Mouse (Mus musculus) MEL (cell line): Measurements from ENCODE around the gene Frmd4a. TPM values are rescaled to one million over a fixed set of nuclear protein-coding genes. Genes with fewer than 3 reads are reported as not detected.
"Not testable (repeated sequence)": the region's sequence is repeated elsewhere in the genome, so short reads cannot be mapped to it uniquely, and the experiment has no call there.

Experiments
- DNase-seq: peaks from one replicate; pipeline ENCODE4 v3.0.0; 2011; ENCODE audit warnings: low read depth, low spot score
- H3K27ac ChIP-seq: 2 replicates; pipeline ENCODE4 v1.5.1; 2012; ENCODE audit warnings: low read depth, mild to moderate bottlenecking, control low read depth, low read length, moderate library complexity; ENCODE audit not compliant: control insufficient read depth
- H3K27me3 ChIP-seq, 2 experiments: fragments of 150-350 bp in 1 of 2; sonication (generic) in 1 of 2; 2 replicates each; pipeline ENCODE4 v1.6.1; 2012; ENCODE audit warnings: low read length in 2 of 2, mild to moderate bottlenecking in 2 of 2, improper control_type of control experiment in 1 of 2, moderate library complexity in 1 of 2; ENCODE audit not compliant: insufficient read depth in 2 of 2, control insufficient read depth in 1 of 2
- H3K36me3 ChIP-seq, 2 experiments: 2 replicates each; pipeline ENCODE4 v1.6.1; 2012 to 2014; ENCODE audit warnings: low read length in 2 of 2, improper control_type of control experiment in 1 of 2, inconsistent platforms in 1 of 2, mild to moderate bottlenecking in 1 of 2; ENCODE audit not compliant: insufficient read depth in 2 of 2, control insufficient read depth in 1 of 2
- H3K4me1 ChIP-seq, 2 experiments: fragments of 150-350 bp in 1 of 2; sonication (generic) in 1 of 2; 2 replicates each; pipeline ENCODE4 v1.6.1; 2012; ENCODE audit warnings: low read length in 2 of 2, improper control_type of control experiment in 1 of 2, mild to moderate bottlenecking in 1 of 2; ENCODE audit not compliant: insufficient read depth in 2 of 2, control insufficient read depth in 1 of 2
- H3K4me3 ChIP-seq, 2 experiments: fragments of 150-350 bp in 1 of 2; sonication (generic) in 1 of 2; 2 replicates each; pipeline ENCODE4 v1.5.1; 2012; ENCODE audit warnings: low read depth in 2 of 2, low read length in 2 of 2, mild to moderate bottlenecking in 2 of 2, moderate library complexity in 2 of 2, control low read depth in 1 of 2, improper control_type of control experiment in 1 of 2; ENCODE audit not compliant: control insufficient read depth in 1 of 2, insufficient read depth in 1 of 2
- H3K79me2 ChIP-seq: 2 replicates; pipeline ENCODE4 v1.6.1; 2012; ENCODE audit warnings: mild to moderate bottlenecking, low read length, moderate library complexity; ENCODE audit not compliant: control insufficient read depth, poor library complexity, insufficient read depth
- H3K9ac ChIP-seq: 2 replicates; pipeline ENCODE4 v1.6.1; 2012; ENCODE audit warnings: low read depth, mild to moderate bottlenecking, control low read depth, low read length, moderate library complexity; ENCODE audit not compliant: control insufficient read depth, poor library complexity, severe bottlenecking
- H3K9me3 ChIP-seq: fragments of 150-350 bp; sonication (generic); replicated peaks from 2 replicates; pipeline ENCODE4 v1.6.1; 2012; ENCODE audit warnings: mild to moderate bottlenecking, low read length, improper control_type of control experiment, moderate library complexity; ENCODE audit not compliant: insufficient read depth
- CHD2 ChIP-seq: IDR thresholded peaks from 2 replicates; pipeline ENCODE4 v1.6.1; 2011; ENCODE audit warnings: low read length, improper control_type of control experiment
- E2F4 ChIP-seq: IDR thresholded peaks from 2 replicates; pipeline ENCODE4 v1.6.1; 2011; ENCODE audit warnings: low read depth, low read length, improper control_type of control experiment, borderline replicate concordance
- ETS1 ChIP-seq: IDR thresholded peaks from 2 replicates; pipeline ENCODE4 v1.6.1; 2012; ENCODE audit warnings: low read depth, mild to moderate bottlenecking, inconsistent platforms, low read length, improper control_type of control experiment, moderate library complexity
- JUND ChIP-seq: IDR thresholded peaks from 2 replicates; pipeline ENCODE4 v1.6.1; 2011; ENCODE audit warnings: low read depth, mild to moderate bottlenecking, improper control_type of control experiment, low read length
- KAT2A ChIP-seq: conservative IDR thresholded peaks from 2 replicates; pipeline ENCODE4 v1.6.1; 2012; ENCODE audit warnings: low read depth, low read length, improper control_type of control experiment, inconsistent platforms
- MAFK ChIP-seq: IDR thresholded peaks from 2 replicates; pipeline ENCODE4 v1.6.1; 2011; ENCODE audit warnings: low read depth, mild to moderate bottlenecking, low read length, improper control_type of control experiment, borderline replicate concordance
- MAX ChIP-seq: IDR thresholded peaks from 2 replicates; pipeline ENCODE4 v1.6.1; 2011; ENCODE audit warnings: low read length, improper control_type of control experiment
- MEF2A ChIP-seq: IDR thresholded peaks from 2 replicates; pipeline ENCODE4 v1.6.1; 2014; ENCODE audit warnings: low read depth, mild to moderate bottlenecking, inconsistent platforms, low read length, improper control_type of control experiment; ENCODE audit not compliant: poor library complexity, insufficient replicate concordance, severe bottlenecking; ENCODE audit errors: extremely low read depth
- MYB ChIP-seq: IDR thresholded peaks from 2 replicates; pipeline ENCODE4 v1.6.1; 2011; ENCODE audit warnings: mild to moderate bottlenecking, low read depth, low read length, improper control_type of control experiment
- NELFE ChIP-seq: IDR thresholded peaks from 2 replicates; pipeline ENCODE4 v1.6.1; 2011; ENCODE audit warnings: low read depth, low read length, improper control_type of control experiment
- POLR2AphosphoS5 ChIP-seq: IDR thresholded peaks from 2 replicates; pipeline ENCODE4 v1.6.1; 2012; ENCODE audit warnings: low read depth, borderline replicate concordance, mild to moderate bottlenecking, inconsistent platforms, low read length, moderate library complexity, mixed read lengths
- RCOR1 ChIP-seq: IDR thresholded peaks from 2 replicates; pipeline ENCODE4 v1.6.1; 2012; ENCODE audit warnings: low read depth, mild to moderate bottlenecking, inconsistent platforms, low read length, improper control_type of control experiment
- TBP ChIP-seq: IDR thresholded peaks from 2 replicates; pipeline ENCODE4 v1.8.0; 2011; ENCODE audit warnings: low read depth, low read length, improper control_type of control experiment
- ZC3H11A ChIP-seq: IDR thresholded peaks from 2 replicates; pipeline ENCODE4 v1.6.1; 2012; ENCODE audit warnings: low read depth, mild to moderate bottlenecking, inconsistent platforms, low read length, improper control_type of control experiment
- ZKSCAN1 ChIP-seq: IDR thresholded peaks from 2 replicates; pipeline ENCODE4 v1.6.1; 2012; ENCODE audit warnings: low read depth, mild to moderate bottlenecking, inconsistent platforms, low read length, improper control_type of control experiment, moderate library complexity
- ZNF384 ChIP-seq: IDR thresholded peaks from 2 replicates; pipeline ENCODE4 v1.6.1; 2012; ENCODE audit warnings: low read depth, mild to moderate bottlenecking, inconsistent platforms, low read length, improper control_type of control experiment
- polyA plus RNA-seq, 2 experiments: library from polyadenylated mRNA; stranded (reverse) in 1 of 2; unstranded in 1 of 2; fragments of >175 nt in 1 of 2; fragments of >200 nt in 1 of 2; gene quantifications; 2 replicates each; pipeline versions ENCODE4 v1.2.1 to v1.2.4; 2012; ENCODE audit warnings: low replicate concordance in 2 of 2, low read depth in 1 of 2; ENCODE audit not compliant: insufficient read length in 2 of 2, insufficient read depth in 1 of 2, missing spikeins in 1 of 2
- total RNA-seq: library from RNA; depleted of rRNA; stranded (reverse); fragments of 300-350 nt; gene quantifications from 2 replicates; pipeline ENCODE4 v1.2.3, GENCODE M21; 2012

The Frmd4a gene
- total and polyA plus RNA-seq, 3 experiments = 6.4 to 14.4 TPM; not detected in 1

- no peak overlapping the region for H3K4me3 ChIP-seq
- no peaks in the 10 kb centered on the region for H3K4me1 ChIP-seq
- H3K9me3 ChIP-seq = no peaks in the 10 kb centered on the region
- no peaks in the 10 kb centered on the region for H3K27me3 ChIP-seq
- no peak overlapping the region for H3K27ac ChIP-seq
- no peak for TF ChIP-seq ZC3H11A
- no peak for TF ChIP-seq NELFE
- no peak for TF ChIP-seq ZKSCAN1
- no peak for TF ChIP-seq CHD2
- TF ChIP-seq ETS1 = no peak
- TF ChIP-seq E2F4 = no peak
- no peak for TF ChIP-seq MYB
- TF ChIP-seq MAFK = no peak
- no peak for TF ChIP-seq JUND
- no peak for TF ChIP-seq POLR2AphosphoS5
- TF ChIP-seq MEF2A = no peak
- TF ChIP-seq ZNF384 = no peak
- TF ChIP-seq, all 39 proteins: peak for 0
- DNase-seq = no peak
- H3K79me2 ChIP-seq = no peaks in the 10 kb centered on the region
- no peak overlapping the region for H3K9ac ChIP-seq
- H3K36me3 ChIP-seq = peaks cover 0 to 4% of the 10 kb centered on the region in 2 experiments; a peak in 2 of 4 replicates
These were observed 599.5 kb downstream of the Frmd4a start for GRCm38 (mm10) chr2:4616995-4617394.

- not testable (repeated sequence) for DNase-seq, H3K79me2 ChIP-seq
These were observed 601.6 kb downstream of the Frmd4a start for GRCm38 (mm10) chr2:4619126-4619525.

GRCm38 (mm10) chr2:4619893-4620593 is 602.5 kb downstream of the Frmd4a start:
- H3K9ac ChIP-seq = no peak overlapping the region
- no peak for DNase-seq
- H3K4me1 ChIP-seq = no peaks in the 10 kb centered on the region
- no peaks in the 10 kb centered on the region for H3K27me3 ChIP-seq
- no peak overlapping the region for H3K27ac ChIP-seq
- TF ChIP-seq TBP = no peak
- TF ChIP-seq ETS1 = no peak
- TF ChIP-seq NELFE = no peak
- no peak for TF ChIP-seq E2F4
- TF ChIP-seq RCOR1 = no peak
- TF ChIP-seq MAX = no peak
- no peak for TF ChIP-seq KAT2A
- no peak for TF ChIP-seq MYB
- TF ChIP-seq MAFK = no peak
- no peaks in the 10 kb centered on the region for H3K79me2 ChIP-seq
- H3K4me3 ChIP-seq = no peak overlapping the region
- no peaks in the 10 kb centered on the region for H3K9me3 ChIP-seq
- H3K36me3 ChIP-seq = peaks cover 0 to 3% of the 10 kb centered on the region in 2 experiments; a peak in 2 of 4 replicates

More at GRCm38 (mm10) chr2:4619126-4619525, 601.6 kb downstream of the Frmd4a start:
- not testable (repeated sequence) for H3K9me3 ChIP-seq, H3K36me3 ChIP-seq, H3K27me3 ChIP-seq, H3K27ac ChIP-seq, H3K4me1 ChIP-seq, H3K4me3 ChIP-seq, H3K9ac ChIP-seq
